Mouse (Mus musculus) kidney, adult 2 months (tissue): ENCODE results near the gene Gm4881.
A peak's percentile ranks its signal among the peaks of the same experiment; 100 is the strongest.

Experiments used
- CTCF ChIP-seq: fragments of 200-500 bp; conservative IDR thresholded peaks from 2 replicates; pipeline ENCODE4 v1.5.1; 2011; ENCODE audit warnings: low read depth, mild to moderate bottlenecking, control low read depth, low read length, moderate library complexity, mixed read lengths; ENCODE audit not compliant: insufficient read depth, insufficient read length
- POLR2A ChIP-seq: fragments of 200-500 bp; IDR thresholded peaks from one replicate; pipeline ENCODE4 v1.6.1; 2011; ENCODE audit warnings: low read depth, low read length, control low read depth

DNA sequence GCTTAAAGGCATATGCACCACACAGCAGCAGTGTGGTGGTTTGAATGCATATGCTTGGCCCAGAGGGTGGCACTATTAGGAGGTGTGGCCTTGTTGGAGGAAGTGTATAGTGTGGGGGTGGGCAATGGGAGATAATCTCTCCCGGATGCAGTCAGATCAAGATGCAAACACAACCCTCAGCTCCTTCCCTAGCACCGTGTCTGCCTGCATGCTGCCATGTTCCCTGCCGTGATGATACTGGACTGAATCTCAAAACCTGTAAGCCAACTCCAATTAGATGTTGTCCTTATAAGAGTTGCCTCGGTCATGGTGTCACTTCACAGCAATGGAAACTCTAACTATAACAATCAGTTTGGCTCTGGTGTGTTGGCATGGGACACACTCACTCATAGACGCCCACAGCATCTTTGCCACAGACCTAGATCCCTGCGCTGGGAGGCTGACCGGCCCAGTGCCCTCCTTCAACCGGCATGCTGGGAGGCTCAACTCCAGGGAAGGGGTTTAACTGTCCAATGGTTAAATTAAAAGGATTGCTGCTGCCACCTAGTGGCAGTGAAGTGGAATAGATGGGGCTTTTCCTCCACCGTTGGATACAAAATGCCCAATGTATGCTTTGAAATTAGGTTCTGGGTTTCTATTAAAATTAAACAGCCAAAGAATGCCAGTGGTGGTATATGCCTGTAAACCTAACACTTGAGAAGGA, 30.8 kb upstream of the Gm4881 start:
- TF ChIP-seq POLR2A (no peak), CTCF (peak; percentile 44)
